Mouse (Mus musculus): Measurements from ENCODE around the gene Rabgef1. TPM values are rescaled to one million over a fixed set of nuclear protein-coding genes. Genes with fewer than 3 reads are reported as not detected.
A peak's percentile ranks its signal among the peaks of the same experiment; 100 is the strongest.
"Not testable (repeated sequence)": the region's sequence is repeated elsewhere in the genome, so short reads cannot be mapped to it uniquely, and the experiment has no call there.

The Rabgef1 gene
- polyA plus RNA-seq, 1 experiment from 2014 or later, result 40.2 TPM

DNA sequence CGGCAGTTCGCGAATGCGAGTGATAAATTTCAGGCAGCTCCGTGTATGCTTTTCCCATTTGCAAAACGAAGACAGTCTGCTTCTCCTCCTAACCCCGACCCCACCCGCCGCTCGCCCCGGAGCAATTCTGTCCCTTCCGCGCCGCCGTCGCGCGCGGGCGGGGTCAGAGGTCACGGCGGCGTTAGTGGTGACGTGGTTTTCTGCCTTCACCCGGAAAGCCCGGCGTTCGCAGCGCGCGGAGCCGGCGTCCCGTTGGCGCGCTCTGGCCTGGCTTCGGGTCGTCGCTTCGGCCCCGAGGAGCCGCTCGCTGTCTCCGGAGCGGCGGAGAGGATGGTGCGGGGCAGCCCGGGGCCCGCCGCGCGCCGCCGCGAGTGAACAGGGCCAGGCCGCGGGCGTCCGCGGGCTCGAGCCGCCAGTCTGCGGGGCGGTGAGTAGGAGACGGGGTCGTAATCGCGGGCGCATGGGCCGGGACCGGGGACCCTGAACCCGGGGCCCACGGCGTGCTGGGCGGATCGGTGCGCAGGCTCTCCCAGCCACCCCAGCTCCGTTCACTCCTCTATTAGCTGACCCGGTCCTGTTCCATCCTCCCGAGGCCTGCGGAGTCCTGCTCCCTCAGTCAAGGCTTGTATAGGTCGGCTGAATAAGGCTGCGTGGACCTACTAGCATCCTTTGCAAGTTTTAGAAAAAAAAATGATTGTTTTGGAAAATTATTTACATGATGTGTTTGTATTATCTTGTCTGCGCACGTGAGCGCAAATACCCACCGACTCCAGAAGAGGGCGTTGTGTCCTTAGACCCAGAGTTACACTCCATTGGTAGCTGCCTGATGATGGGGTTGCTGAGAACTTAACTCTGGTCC is 50.8 kb downstream of the Rabgef1 start:
- no peaks in the 10 kb centered on the region for H3K27me3 ChIP-seq
- ATAC-seq (replicated peaks), result peak; percentile 91
- under 1% methylated on average over 88 of the region's 88 CpGs for WGBS

DNA sequence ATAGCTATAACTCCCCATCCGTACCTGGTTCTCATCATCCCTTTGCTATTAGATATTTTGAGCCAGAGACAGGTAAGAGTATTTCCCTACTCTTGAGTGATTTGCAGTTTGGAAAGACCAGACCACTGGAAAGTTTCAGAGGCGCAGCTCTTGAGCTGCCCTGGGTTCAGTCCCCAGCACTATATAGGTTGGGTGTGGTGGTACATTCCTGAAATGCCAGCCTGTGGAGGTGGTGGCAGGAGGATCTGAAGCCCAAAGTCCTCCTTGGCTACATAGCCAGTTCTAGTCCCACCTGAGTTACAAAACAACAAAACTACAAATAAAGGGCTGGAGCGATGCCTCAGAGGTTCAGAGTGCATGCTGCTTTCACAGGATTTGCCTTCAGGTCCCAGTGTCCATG is 55.2 kb downstream of the Rabgef1 start:
- Histone ChIP-seq H3K27ac (replicated peaks) (no peak overlapping the region), H3K4me1 (peaks cover 15% of the 10 kb centered on the region), H3K27me3 (no peaks in the 10 kb centered on the region), H3K4me2 (replicated peaks) (no peak overlapping the region), H3K4me3 (no peak overlapping the region), H3K36me3 (peaks cover 20% of the 10 kb centered on the region), H3K9me3 (no peaks in the 10 kb centered on the region), H3K9ac (replicated peaks) (no peak overlapping the region)
- no peak for ATAC-seq (replicated peaks)
- WGBS, result 95% methylated on average over 3 of the region's 3 CpGs

More for the DNA sequence above, 50.8 kb downstream of the Rabgef1 start:
- H3K36me3 ChIP-seq, result no peaks in the 10 kb centered on the region
- peak overlapping the region; percentile 81 for H3K9ac ChIP-seq (replicated peaks)
- no peaks in the 10 kb centered on the region for H3K9me3 ChIP-seq
- peaks cover 22% of the 10 kb centered on the region for H3K4me1 ChIP-seq
- H3K27ac ChIP-seq (replicated peaks), result peak overlapping the region; percentile 82
- H3K4me3 ChIP-seq, result peak overlapping the region; percentile 86
- peak overlapping the region; percentile 70 for H3K4me2 ChIP-seq (replicated peaks)

DNA sequence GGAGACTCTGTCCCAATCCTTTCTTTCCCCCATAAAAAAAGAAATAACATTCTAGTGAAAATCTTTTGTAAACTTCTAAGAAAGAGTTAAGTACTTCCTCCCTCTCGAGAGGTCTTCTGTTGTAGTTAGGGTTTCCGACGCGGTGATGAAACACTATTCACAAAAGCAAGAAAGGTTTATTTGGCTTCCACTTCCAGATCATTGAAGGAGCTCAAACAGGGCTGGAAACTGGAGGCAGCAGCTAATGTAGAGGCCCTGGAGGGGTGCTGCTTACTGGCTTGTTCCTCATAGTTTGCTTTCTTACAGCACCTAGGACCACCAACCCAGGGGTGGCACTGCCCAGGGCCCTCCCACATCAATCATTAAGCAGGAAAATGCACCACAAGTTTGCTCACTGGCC is 56.5 kb downstream of the Rabgef1 start:
- 68% methylated on average over 4 of the region's 4 CpGs for WGBS

DNA sequence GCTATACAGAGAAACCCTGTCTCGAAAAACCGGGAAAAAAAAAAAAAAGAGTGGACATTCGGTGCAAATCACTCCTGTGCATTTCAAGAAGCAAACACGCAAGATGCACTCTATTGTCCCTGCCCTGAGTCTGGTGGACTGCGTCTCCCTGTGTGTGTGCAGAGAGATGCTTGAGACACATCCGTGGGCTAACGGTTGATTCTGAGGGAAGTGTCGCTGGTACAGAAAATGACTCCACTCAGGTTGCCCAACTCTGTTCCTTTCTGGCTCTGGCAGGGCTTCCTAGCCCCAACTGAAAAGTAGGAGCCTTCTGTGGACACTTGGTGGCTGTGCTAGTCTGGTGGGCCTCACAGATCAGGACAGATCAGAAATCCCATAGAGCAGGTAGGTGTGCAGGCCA is 64.7 kb downstream of the Rabgef1 start:
- no peaks in the 10 kb centered on the region for H3K4me1 ChIP-seq
- no peak overlapping the region for H3K4me2 ChIP-seq (replicated peaks)
- no peak overlapping the region for H3K27ac ChIP-seq (replicated peaks)
- no peaks in the 10 kb centered on the region for H3K9me3 ChIP-seq
- peaks cover 94% of the 10 kb centered on the region for H3K36me3 ChIP-seq
- no peak overlapping the region for H3K9ac ChIP-seq (replicated peaks)
- H3K27me3 ChIP-seq, result no peaks in the 10 kb centered on the region
- ATAC-seq (replicated peaks), result no peak
- H3K4me3 ChIP-seq, result no peak overlapping the region
- WGBS, result 98% methylated on average over 8 of the region's 8 CpGs

More for the DNA sequence above, 56.5 kb downstream of the Rabgef1 start:
- ATAC-seq (replicated peaks), result no peak
- Histone ChIP-seq H3K9ac (replicated peaks) (no peak overlapping the region), H3K27me3 (no peaks in the 10 kb centered on the region), H3K36me3 (peaks cover 33% of the 10 kb centered on the region), H3K9me3 (no peaks in the 10 kb centered on the region), H3K4me3 (no peak overlapping the region), H3K4me1 (peaks cover 10% of the 10 kb centered on the region), H3K4me2 (replicated peaks) (no peak overlapping the region), H3K27ac (replicated peaks) (no peak overlapping the region)

DNA sequence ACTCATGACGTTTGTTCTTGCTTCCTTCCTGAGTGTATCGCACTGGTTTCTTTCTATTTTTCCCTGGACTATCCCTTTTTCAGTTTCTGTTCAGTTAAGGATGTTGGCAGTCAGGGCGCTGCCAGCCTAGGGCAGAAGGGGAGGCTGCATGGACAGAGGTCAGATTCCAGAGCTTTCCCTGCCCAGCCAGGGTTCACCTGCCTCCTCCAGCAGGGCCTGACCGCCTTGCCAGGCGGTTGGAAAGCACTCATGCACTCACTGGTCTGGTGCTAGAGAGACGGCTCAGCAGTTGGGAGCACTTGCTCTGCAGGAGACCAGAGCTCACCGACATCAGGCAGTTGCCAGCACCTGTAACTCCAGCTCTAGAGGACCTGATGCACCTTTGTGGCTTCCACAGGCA is 67.6 kb downstream of the Rabgef1 start:
- no peak overlapping the region for H3K4me2 ChIP-seq (replicated peaks)
- H3K9me3 ChIP-seq, result no peaks in the 10 kb centered on the region
- H3K36me3 ChIP-seq, result peaks cover 88% of the 10 kb centered on the region
- H3K27ac ChIP-seq (replicated peaks), result no peak overlapping the region
- WGBS, result 93% methylated on average over 7 of the region's 7 CpGs
- H3K9ac ChIP-seq (replicated peaks), result no peak overlapping the region
- no peaks in the 10 kb centered on the region for H3K27me3 ChIP-seq
- no peak overlapping the region for H3K4me3 ChIP-seq
- no peaks in the 10 kb centered on the region for H3K4me1 ChIP-seq
- ATAC-seq (replicated peaks), result no peak

DNA sequence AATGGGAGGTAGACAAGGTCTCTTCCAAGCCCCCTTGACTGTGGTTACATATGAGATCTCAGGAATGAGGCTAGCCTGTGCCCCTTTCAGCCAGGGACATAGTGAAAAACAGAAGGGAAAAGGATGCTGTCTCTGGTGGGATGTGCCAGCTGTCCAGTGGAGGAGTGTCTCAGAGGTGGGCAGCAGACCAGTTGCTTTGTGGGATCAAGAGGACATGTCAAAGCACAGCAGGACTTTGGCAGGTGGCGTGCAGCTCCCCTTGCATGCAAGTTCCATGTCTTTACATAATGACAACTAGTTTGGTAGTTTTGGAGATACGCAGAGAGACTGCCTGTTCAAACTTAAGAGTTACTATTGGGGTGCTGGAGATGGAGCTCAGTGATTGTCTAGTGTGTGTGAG is 68.3 kb downstream of the Rabgef1 start:
- WGBS, result 95% methylated on average over 2 of the region's 2 CpGs

DNA sequence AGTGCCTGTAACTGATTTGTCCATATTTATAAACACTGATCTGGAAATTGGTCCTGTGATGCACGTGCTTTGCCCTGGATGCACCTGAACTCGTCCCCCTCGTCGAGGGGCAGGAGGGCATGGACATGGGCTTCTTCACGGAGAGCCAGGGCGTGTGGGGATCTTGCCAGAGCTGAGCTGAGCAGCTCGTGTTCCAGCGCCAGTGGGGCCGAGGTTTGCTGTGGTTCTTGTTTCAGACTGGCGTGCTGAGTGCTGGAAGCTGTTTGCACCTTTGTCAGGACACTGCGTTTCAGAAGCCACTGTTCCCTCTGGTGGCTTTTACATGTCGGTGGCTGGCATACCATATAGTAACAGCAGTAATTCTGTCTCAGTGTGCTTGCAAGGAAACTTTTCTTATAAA is 69.8 kb downstream of the Rabgef1 start:
- no peak overlapping the region for H3K27ac ChIP-seq (replicated peaks)

More for the DNA sequence above, 68.3 kb downstream of the Rabgef1 start:
- Histone ChIP-seq H3K27ac (replicated peaks) (no peak overlapping the region), H3K27me3 (no peaks in the 10 kb centered on the region), H3K36me3 (peaks cover 88% of the 10 kb centered on the region), H3K4me3 (no peak overlapping the region), H3K4me1 (no peaks in the 10 kb centered on the region), H3K4me2 (replicated peaks) (no peak overlapping the region), H3K9me3 (no peaks in the 10 kb centered on the region), H3K9ac (replicated peaks) (no peak overlapping the region)
- no peak for ATAC-seq (replicated peaks)

DNA sequence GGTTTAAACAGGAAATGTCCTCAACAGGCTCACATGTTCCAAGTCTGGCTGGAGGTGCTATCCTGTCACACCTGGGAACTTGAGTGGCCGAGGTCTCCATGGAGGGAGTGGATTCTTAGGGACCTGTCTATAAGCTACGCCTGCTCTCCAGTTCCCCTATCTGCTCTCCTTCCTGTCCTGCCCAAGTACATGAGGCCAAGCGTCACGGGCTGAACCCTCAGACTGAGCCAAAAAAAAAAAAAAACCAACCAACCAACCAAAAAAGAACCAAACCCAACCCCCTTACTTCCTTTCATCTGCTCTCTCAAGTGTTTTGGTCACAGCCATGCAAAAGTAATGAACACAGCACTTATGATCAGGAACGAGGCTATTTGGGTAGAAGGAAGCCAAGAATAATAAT is 76.2 kb downstream of the Rabgef1 start:
- Histone ChIP-seq H3K27me3 (no peaks in the 10 kb centered on the region), H3K27ac (replicated peaks) (no peak overlapping the region), H3K4me1 (no peaks in the 10 kb centered on the region), H3K4me3 (no peak overlapping the region), H3K4me2 (replicated peaks) (no peak overlapping the region), H3K36me3 (peaks cover 92% of the 10 kb centered on the region), H3K9me3 (no peaks in the 10 kb centered on the region), H3K9ac (replicated peaks) (no peak overlapping the region)
- 89% methylated on average over 5 of the region's 5 CpGs for WGBS
- ATAC-seq (replicated peaks), result no peak

More for the DNA sequence above, 69.8 kb downstream of the Rabgef1 start:
- Histone ChIP-seq H3K4me1 (no peaks in the 10 kb centered on the region), H3K27me3 (no peaks in the 10 kb centered on the region), H3K4me2 (replicated peaks) (no peak overlapping the region), H3K9me3 (no peaks in the 10 kb centered on the region), H3K4me3 (no peak overlapping the region), H3K9ac (replicated peaks) (no peak overlapping the region), H3K36me3 (peaks cover 90% of the 10 kb centered on the region)
- 93% methylated on average over 12 of the region's 12 CpGs for WGBS
- ATAC-seq (replicated peaks), result no peak

DNA sequence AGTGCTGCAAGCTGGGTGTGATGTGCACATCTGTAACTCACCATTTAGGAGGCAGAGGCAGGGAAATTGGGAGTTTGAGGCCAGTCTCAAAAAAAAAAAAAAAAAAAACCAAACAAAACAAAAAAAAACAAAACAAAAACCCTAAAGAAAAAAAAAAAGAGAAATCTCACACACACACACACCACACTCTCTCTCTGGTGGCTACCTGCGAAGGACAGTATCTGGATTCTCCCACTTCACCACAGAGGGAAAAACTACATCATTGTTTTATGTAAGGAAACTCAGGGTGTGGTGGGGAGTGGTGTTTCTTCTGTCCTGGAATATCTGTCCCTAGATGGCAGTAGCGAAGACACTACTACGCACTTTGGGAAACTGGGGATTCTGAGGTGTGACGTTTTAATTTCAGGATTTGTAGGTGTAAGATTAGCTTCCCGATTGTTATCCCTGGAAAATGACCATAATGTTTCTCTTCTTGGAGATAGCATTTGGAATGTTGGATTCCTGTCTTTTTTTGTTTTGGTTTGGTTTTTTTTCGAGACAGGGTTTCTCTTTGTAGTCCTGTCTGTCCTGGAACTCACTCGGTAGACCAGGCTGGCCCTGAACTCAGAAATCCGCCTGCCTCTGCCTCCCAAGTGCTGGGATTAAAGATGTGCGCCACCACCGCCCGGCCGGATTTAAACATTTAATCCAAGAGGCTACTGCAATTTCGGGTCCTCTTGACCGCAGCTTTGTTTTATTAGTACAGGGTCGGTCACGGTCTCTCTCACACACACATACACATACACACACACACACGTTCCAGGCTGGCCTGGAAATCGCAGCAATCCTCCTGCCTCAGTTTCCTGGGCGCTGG is 82.8 kb downstream of the Rabgef1 start:
- ATAC-seq (replicated peaks), result no peak
- Histone ChIP-seq H3K4me2 (replicated peaks) (peak overlapping the region; percentile 80), H3K9ac (replicated peaks) (peak overlapping the region; percentile 84), H3K4me3 (peak overlapping the region; percentile 88), H3K9me3 (no peaks in the 10 kb centered on the region), H3K27me3 (no peaks in the 10 kb centered on the region), H3K27ac (replicated peaks) (peak overlapping the region; percentile 89), H3K36me3 (peaks cover 36% of the 10 kb centered on the region), H3K4me1 (peaks cover 32% of the 10 kb centered on the region)
- WGBS, result 24% methylated on average over 19 of the region's 19 CpGs

DNA sequence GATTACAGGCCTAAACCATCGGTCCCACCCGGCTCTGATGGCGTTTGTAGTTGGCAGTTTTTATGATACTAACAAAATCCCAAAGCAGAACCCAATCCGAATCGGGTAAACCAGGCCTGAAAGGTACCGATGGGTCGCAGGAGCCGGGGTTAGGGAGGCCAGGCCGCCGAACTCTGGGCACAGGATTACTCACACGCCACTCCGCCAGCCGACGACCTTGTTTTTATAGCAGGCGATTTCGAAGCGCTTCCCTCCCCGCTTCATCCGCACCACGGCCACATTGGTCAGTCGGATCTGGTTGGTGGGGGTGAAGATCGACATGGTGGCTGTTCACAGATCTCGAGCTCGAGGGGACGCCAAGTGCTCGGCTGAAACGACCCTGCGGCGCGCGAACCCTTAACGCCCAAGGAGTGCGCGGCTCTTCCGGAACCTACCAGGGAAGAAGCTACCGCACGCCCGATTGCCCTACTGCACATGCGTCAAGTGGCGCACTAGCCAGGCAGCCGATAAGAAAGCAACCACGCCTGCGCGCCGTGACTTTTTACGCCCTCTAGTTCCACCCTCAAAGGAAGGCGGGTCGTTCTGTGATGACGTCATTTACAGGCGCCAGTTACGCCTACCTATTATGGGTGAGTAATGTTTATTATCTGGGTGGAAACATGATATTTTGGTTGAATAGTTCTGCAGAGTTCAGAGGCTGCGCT is 83.6 kb downstream of the Rabgef1 start, which contains the start of the genes Sbds and Tyw1:
Gene Sbds, minus strand, starts transcription at position 514 of the 704 bp plus-strand sequence.
Gene Tyw1, plus strand, starts transcription at position 603 of the 704 bp plus-strand sequence.
- H3K4me1 ChIP-seq, result peaks cover 32% of the 10 kb centered on the region
- under 1% methylated on average over 52 of the region's 52 CpGs for WGBS
- H3K4me3 ChIP-seq, result peak within 1 kb of the TSS; percentile 88
- peak within 1 kb of the TSS; percentile 84 for H3K9ac ChIP-seq (replicated peaks)
- peak within 1 kb of the TSS; percentile 89 for H3K27ac ChIP-seq (replicated peaks)
- H3K4me2 ChIP-seq (replicated peaks), result peak within 1 kb of the TSS; percentile 80
- no peaks in the 10 kb centered on the region for H3K9me3 ChIP-seq
- H3K36me3 ChIP-seq, result peaks cover 29% of the 10 kb centered on the region
- peak; percentile 89 for ATAC-seq (replicated peaks)
- no peaks in the 10 kb centered on the region for H3K27me3 ChIP-seq

DNA sequence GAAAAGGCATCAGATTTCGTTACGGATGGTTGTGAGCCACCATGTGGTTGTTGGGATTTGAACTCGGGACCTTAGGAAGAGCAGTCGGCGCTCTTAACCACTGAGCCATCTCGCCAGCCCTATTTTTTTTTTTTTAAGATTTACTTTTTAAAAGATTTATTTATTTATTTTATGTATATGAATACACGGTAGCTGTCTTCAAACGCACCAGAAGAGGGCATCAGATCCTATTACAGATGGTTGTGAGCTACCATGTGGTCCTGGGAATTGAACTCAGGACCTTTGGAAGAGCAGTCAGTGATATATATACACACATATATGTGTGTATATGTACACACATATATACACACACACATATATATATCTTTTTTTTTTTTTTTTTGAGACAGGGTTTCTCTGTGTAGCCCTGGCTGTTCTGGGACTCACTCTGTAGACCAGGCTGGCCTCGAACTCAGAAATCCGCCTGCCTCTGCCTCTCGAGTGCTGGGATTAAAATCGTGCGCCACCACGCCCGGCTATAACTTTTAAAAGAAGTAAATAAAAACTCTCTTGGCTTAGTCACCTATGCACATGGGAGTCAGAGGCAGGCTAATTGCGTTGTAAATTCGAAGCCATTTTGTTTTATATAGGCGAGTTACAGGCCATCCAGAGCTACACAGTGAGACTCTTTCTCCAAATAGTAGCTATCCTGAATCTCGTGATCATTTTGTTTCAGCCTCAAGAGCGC is 84.4 kb downstream of the Rabgef1 start:
- peak overlapping the region; percentile 80 for H3K4me2 ChIP-seq (replicated peaks)
- not testable (repeated sequence) for H3K27me3 ChIP-seq; H3K9ac ChIP-seq (replicated peaks); H3K9me3 ChIP-seq
- peak; percentile 1; the same call in 1 of the 2 replicates for ATAC-seq (replicated peaks)
- peak overlapping the region; percentile 88 for H3K4me3 ChIP-seq
- H3K4me1 ChIP-seq, result peaks cover 32% of the 10 kb centered on the region
- H3K27ac ChIP-seq (replicated peaks), result peak overlapping the region; percentile 89; the same call in 1 of the 2 replicates
- H3K36me3 ChIP-seq, result peaks cover 22% of the 10 kb centered on the region; the same call in 1 of the 2 replicates
- 32% methylated on average over 20 of the region's 20 CpGs for WGBS

Measured in forebrain, embryonic 15.5 days (tissue).